Mouse (Mus musculus) cortical plate, adult 2 months (tissue): Measurements from ENCODE around the gene Iqsec1.

Experiments used
- CTCF ChIP-seq: fragments of 200-500 bp; IDR thresholded peaks from 2 replicates; pipeline ENCODE4 v1.5.1; 2011; ENCODE audit warnings: mild to moderate bottlenecking, control low read depth, low read length; ENCODE audit not compliant: insufficient read depth; ENCODE audit errors: extremely low read depth
- POLR2A ChIP-seq: fragments of 200-500 bp; IDR thresholded peaks from 2 replicates; pipeline ENCODE4 v1.6.1; 2011; ENCODE audit warnings: mild to moderate bottlenecking, low read length, control low read depth; ENCODE audit not compliant: insufficient read depth; ENCODE audit errors: extremely low read depth

DNA sequence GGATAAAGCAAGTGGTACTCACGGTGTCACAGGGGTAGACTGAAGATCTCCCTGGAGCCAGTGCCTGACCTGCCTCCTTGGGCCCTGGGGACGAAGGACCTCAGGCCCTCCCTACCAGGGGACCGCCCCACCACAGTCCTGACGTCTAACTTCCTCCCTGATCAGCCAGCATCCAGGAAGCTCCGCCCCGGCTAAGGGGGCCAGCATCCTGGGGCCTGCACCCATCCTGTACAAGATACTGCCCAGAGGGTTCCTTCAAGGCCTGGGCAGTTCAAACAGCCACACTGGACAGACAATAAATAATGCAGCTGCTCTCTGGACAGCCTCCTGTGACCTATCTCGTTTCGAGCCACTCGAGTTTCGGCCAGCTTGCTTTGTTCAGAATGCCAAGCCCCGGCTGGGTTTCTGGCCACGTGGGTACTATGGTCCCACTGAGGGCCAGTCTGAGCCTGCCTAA, 231.0 kb downstream of the Iqsec1 start:
- TF ChIP-seq POLR2A = no peak
- no peak for TF ChIP-seq CTCF
